Mouse (Mus musculus): Measurements from ENCODE around the gene Fam163a. TPM values are rescaled to one million over a fixed set of nuclear protein-coding genes. Genes with fewer than 3 reads are reported as not detected.

Fam163a gene
- polyA plus RNA-seq, 1 experiment from 2014 or later: 0.89 TPM

- whole genome bisulfite sequencing: 24% methylated on average over 8 of the region's 8 CpGs
- H3K27ac ChIP-seq: no peak overlapping the region
- no peak for ATAC-seq (ENCODE audit: borderline replicate concordance, extremely low read depth, low FRiP score, low TSS enrichment)
Observed at GRCm38 (mm10) chr1:156074575-156074974, 130.3 kb downstream of the Fam163a start.

GRCm38 (mm10) chr1:156073169-156073821 is 131.5 kb downstream of the Fam163a start:
- WGBS: 53% methylated on average over 15 of the region's 15 CpGs
- Histone ChIP-seq H3K4me3 (no peak overlapping the region), H3K9me3 (no peaks in the 10 kb centered on the region), H3K36me3 (no peaks in the 10 kb centered on the region), H3K4me2 (no peak overlapping the region), H3K4me1 (peaks cover 8% of the 10 kb centered on the region; the same call in 1 of the 2 replicates), H3K27me3 (no peaks in the 10 kb centered on the region), H3K9ac (no peak overlapping the region), H3K27ac (no peak overlapping the region)
- ATAC-seq (ENCODE audit: borderline replicate concordance, extremely low read depth, low FRiP score, low TSS enrichment): no peak

More at GRCm38 (mm10) chr1:156074575-156074974, 130.3 kb downstream of the Fam163a start:
- Histone ChIP-seq H3K9me3 (no peaks in the 10 kb centered on the region), H3K4me1 (peaks cover 8% of the 10 kb centered on the region; the same call in 1 of the 2 replicates), H3K4me2 (no peak overlapping the region), H3K36me3 (no peaks in the 10 kb centered on the region), H3K27me3 (no peaks in the 10 kb centered on the region), H3K4me3 (no peak overlapping the region), H3K9ac (no peak overlapping the region)

GRCm38 (mm10) chr1:156070106-156070505 is 134.7 kb downstream of the Fam163a start:
- no peak overlapping the region for H3K4me2 ChIP-seq
- H3K27ac ChIP-seq: no peak overlapping the region
- no peak for ATAC-seq (ENCODE audit: borderline replicate concordance, extremely low read depth, low FRiP score, low TSS enrichment)

GRCm38 (mm10) chr1:156066133-156066532 is 138.7 kb downstream of the Fam163a start:
- Histone ChIP-seq H3K27me3 (no peaks in the 10 kb centered on the region), H3K4me3 (no peak overlapping the region), H3K4me1 (no peaks in the 10 kb centered on the region), H3K4me2 (no peak overlapping the region), H3K36me3 (peaks cover 44% of the 10 kb centered on the region), H3K9ac (no peak overlapping the region), H3K9me3 (no peaks in the 10 kb centered on the region), H3K27ac (no peak overlapping the region)
- 61% methylated on average over 3 of the region's 3 CpGs for WGBS
- ATAC-seq (ENCODE audit: borderline replicate concordance, extremely low read depth, low FRiP score, low TSS enrichment): no peak

More at GRCm38 (mm10) chr1:156070106-156070505, 134.7 kb downstream of the Fam163a start:
- H3K4me3 ChIP-seq: no peak overlapping the region
- no peak overlapping the region for H3K9ac ChIP-seq
- peaks cover 11% of the 10 kb centered on the region for H3K36me3 ChIP-seq
- H3K4me1 ChIP-seq: peaks cover 8% of the 10 kb centered on the region; the same call in 1 of the 2 replicates
- H3K9me3 ChIP-seq: no peaks in the 10 kb centered on the region
- H3K27me3 ChIP-seq: no peaks in the 10 kb centered on the region
- WGBS: 72% methylated on average over 14 of the region's 14 CpGs

GRCm38 (mm10) chr1:156062193-156062592 is 142.6 kb downstream of the Fam163a start:
- WGBS: 81% methylated on average over 4 of the region's 4 CpGs
- Histone ChIP-seq H3K4me1 (no peaks in the 10 kb centered on the region), H3K27me3 (no peaks in the 10 kb centered on the region), H3K9me3 (no peaks in the 10 kb centered on the region), H3K4me3 (no peak overlapping the region), H3K36me3 (peaks cover 42% of the 10 kb centered on the region), H3K9ac (no peak overlapping the region), H3K4me2 (no peak overlapping the region), H3K27ac (no peak overlapping the region)
- no peak for ATAC-seq (ENCODE audit: borderline replicate concordance, extremely low read depth, low FRiP score, low TSS enrichment)

GRCm38 (mm10) chr1:156058207-156058606 is 146.6 kb downstream of the Fam163a start:
- Histone ChIP-seq H3K4me3 (no peak overlapping the region), H3K4me2 (no peak overlapping the region), H3K27ac (no peak overlapping the region), H3K36me3 (peaks cover 26% of the 10 kb centered on the region), H3K9me3 (no peaks in the 10 kb centered on the region), H3K27me3 (no peaks in the 10 kb centered on the region), H3K9ac (no peak overlapping the region), H3K4me1 (no peaks in the 10 kb centered on the region)
- ATAC-seq (ENCODE audit: borderline replicate concordance, extremely low read depth, low FRiP score, low TSS enrichment): no peak
- WGBS: 76% methylated on average over 2 of the region's 2 CpGs

- no peaks in the 10 kb centered on the region for H3K27me3 ChIP-seq
- H3K27ac ChIP-seq: no peak overlapping the region
- H3K4me1 ChIP-seq: peaks cover 9% of the 10 kb centered on the region
- ATAC-seq (ENCODE audit: borderline replicate concordance, extremely low read depth, low FRiP score, low TSS enrichment): no peak
- H3K4me2 ChIP-seq: no peak overlapping the region
- H3K9ac ChIP-seq: no peak overlapping the region
- H3K36me3 ChIP-seq: peaks cover 56% of the 10 kb centered on the region
- no peak overlapping the region for H3K4me3 ChIP-seq
- no peaks in the 10 kb centered on the region for H3K9me3 ChIP-seq
- 64% methylated on average over 3 of the region's 3 CpGs for WGBS
Observed at GRCm38 (mm10) chr1:156046688-156047087, 158.1 kb downstream of the Fam163a start.

GRCm38 (mm10) chr1:156044211-156044611 is 160.6 kb downstream of the Fam163a start:
- WGBS: 71% methylated on average over 5 of the region's 5 CpGs
- ATAC-seq (ENCODE audit: borderline replicate concordance, extremely low read depth, low FRiP score, low TSS enrichment): no peak
- H3K4me3 ChIP-seq: no peak overlapping the region
- no peak overlapping the region for H3K9ac ChIP-seq
- H3K9me3 ChIP-seq: no peaks in the 10 kb centered on the region
- H3K4me1 ChIP-seq: peaks cover 15% of the 10 kb centered on the region
- H3K27me3 ChIP-seq: no peaks in the 10 kb centered on the region
- H3K4me2 ChIP-seq: no peak overlapping the region
- no peak overlapping the region for H3K27ac ChIP-seq
- H3K36me3 ChIP-seq: peaks cover 32% of the 10 kb centered on the region

GRCm38 (mm10) chr1:156043027-156043426 is 161.8 kb downstream of the Fam163a start:
- Histone ChIP-seq H3K36me3 (peaks cover 25% of the 10 kb centered on the region), H3K9me3 (no peaks in the 10 kb centered on the region), H3K4me2 (no peak overlapping the region), H3K27me3 (no peaks in the 10 kb centered on the region), H3K4me1 (peaks cover 15% of the 10 kb centered on the region), H3K4me3 (no peak overlapping the region), H3K9ac (no peak overlapping the region), H3K27ac (no peak overlapping the region)
- 15% methylated on average over 4 of the region's 4 CpGs for WGBS
- ATAC-seq (ENCODE audit: borderline replicate concordance, extremely low read depth, low FRiP score, low TSS enrichment): no peak

- peaks cover 15% of the 10 kb centered on the region for H3K4me1 ChIP-seq
- H3K27ac ChIP-seq: no peak overlapping the region
- H3K4me2 ChIP-seq: peak overlapping the region; percentile 81; the same call in 1 of the 2 replicates
- H3K36me3 ChIP-seq: peaks cover 19% of the 10 kb centered on the region
- no peak overlapping the region for H3K9ac ChIP-seq
- no peaks in the 10 kb centered on the region for H3K9me3 ChIP-seq
- H3K27me3 ChIP-seq: no peaks in the 10 kb centered on the region
- no peak for ATAC-seq (ENCODE audit: borderline replicate concordance, extremely low read depth, low FRiP score, low TSS enrichment)
- peak overlapping the region; percentile 65; the same call in 1 of the 2 replicates for H3K4me3 ChIP-seq
- 81% methylated on average over 5 of the region's 5 CpGs for WGBS
Observed at GRCm38 (mm10) chr1:156042481-156042880, 162.3 kb downstream of the Fam163a start.

- H3K27me3 ChIP-seq: no peaks in the 10 kb centered on the region
- peak overlapping the region; percentile 65 for H3K4me3 ChIP-seq
- H3K9me3 ChIP-seq: no peaks in the 10 kb centered on the region
- H3K27ac ChIP-seq: no peak overlapping the region
- 22% methylated on average over 7 of the region's 7 CpGs for WGBS
- peaks cover 18% of the 10 kb centered on the region for H3K4me1 ChIP-seq
- H3K36me3 ChIP-seq: peaks cover 13% of the 10 kb centered on the region
- peak overlapping the region; percentile 81 for H3K4me2 ChIP-seq
- H3K9ac ChIP-seq: peak overlapping the region; percentile 34
- no peak for ATAC-seq (ENCODE audit: borderline replicate concordance, extremely low read depth, low FRiP score, low TSS enrichment)
Observed at GRCm38 (mm10) chr1:156041451-156042241, 163.2 kb downstream of the Fam163a start.
